Mouse (Mus musculus): ENCODE data around the gene Ttc39d. TPM values are rescaled to one million over a fixed set of nuclear protein-coding genes. Genes with fewer than 3 reads are reported as not detected.

Ttc39d gene
- total and polyA plus RNA-seq, 2 experiments from 2014 or later: 0.08 TPM; not detected in 1

DNA sequence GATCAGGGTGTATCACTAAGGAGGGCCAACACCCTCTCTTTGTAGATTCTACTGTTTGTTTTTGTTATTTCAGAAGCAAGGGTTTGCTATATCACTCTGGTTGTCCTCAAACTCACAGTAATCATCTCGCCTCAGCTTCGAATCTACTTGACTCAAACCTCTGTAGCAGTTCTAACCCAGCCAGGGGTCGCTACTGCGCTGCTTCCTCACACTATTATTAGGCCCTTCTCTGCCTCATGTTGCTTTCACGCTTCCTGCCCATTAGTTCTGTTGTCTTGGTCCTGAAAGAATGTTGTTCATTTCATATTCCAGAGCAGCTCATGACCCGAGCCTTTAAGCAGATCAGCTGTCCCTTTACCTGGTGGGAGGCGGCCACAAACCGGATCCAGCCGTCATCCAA lies 34.3 kb downstream of the Ttc39d start:
- Histone ChIP-seq H3K27me3 (ENCODE audit: control insufficient read depth, insufficient read depth, low read length) (no peaks in the 10 kb centered on the region), H3K36me3 (replicated peaks; ENCODE audit: control insufficient read depth, insufficient read depth, low read length) (peaks cover 81% of the 10 kb centered on the region), H3K9me3 (replicated peaks; ENCODE audit: control insufficient read depth, low read length) (no peaks in the 10 kb centered on the region), H3K4me3 (ENCODE audit: low read depth, low read length) (no peak overlapping the region), H3K9ac (replicated peaks; ENCODE audit: low read depth, low read length) (no peak overlapping the region), H3K27ac (ENCODE audit: low read depth) (no peak overlapping the region), H3K4me1 (ENCODE audit: control insufficient read depth, insufficient read depth) (no peaks in the 10 kb centered on the region), H3K4me2 (ENCODE audit: low read depth, low read length) (no peak overlapping the region)
- WGBS: 88% methylated on average over 9 of the region's 9 CpGs
- TF ChIP-seq EP300 (IDR thresholded peaks at IDR 0.05; ENCODE audit: low read depth): no peak
- ATAC-seq (ENCODE audit: insufficient read depth, low read depth): no peak
- DNase-seq (ENCODE audit: low spot score): no peak

DNA sequence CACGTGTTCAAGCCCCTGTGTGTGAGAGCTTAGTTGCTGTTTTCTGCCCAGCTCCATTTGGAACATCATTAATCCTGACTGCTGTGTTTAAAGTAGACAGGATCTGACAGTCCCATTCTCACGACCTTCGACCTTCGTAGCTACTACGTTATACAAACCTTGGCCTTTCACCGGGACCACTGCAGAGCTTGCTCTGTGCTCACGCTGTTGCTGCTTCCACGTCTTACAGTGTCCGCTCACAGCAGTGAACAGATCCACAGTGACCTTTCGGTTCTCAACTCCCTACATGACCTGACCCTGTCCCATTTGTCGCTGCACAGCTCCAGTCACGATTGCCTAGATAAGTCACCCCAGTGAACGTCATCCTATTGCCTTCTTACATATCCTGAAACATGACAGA lies 35.9 kb downstream of the Ttc39d start:
- 72% methylated on average over 13 of the region's 13 CpGs for WGBS
- ATAC-seq (ENCODE audit: insufficient read depth, low read depth) (no peak), DNase-seq (ENCODE audit: low spot score) (no peak)
- no peak overlapping the region for H3K4me2 ChIP-seq (ENCODE audit: low read depth, low read length)
- H3K4me3 ChIP-seq (ENCODE audit: low read depth, low read length): no peak overlapping the region
- H3K36me3 ChIP-seq (replicated peaks; ENCODE audit: control insufficient read depth, insufficient read depth, low read length): peaks cover 92% of the 10 kb centered on the region
- no peaks in the 10 kb centered on the region for H3K27me3 ChIP-seq (ENCODE audit: control insufficient read depth, insufficient read depth, low read length)
- no peaks in the 10 kb centered on the region for H3K9me3 ChIP-seq (replicated peaks; ENCODE audit: control insufficient read depth, low read length)
- H3K9ac ChIP-seq (replicated peaks; ENCODE audit: low read depth, low read length): no peak overlapping the region
- no peak for TF ChIP-seq EP300 (IDR thresholded peaks at IDR 0.05; ENCODE audit: low read depth)
- TF ChIP-seq CTCF (IDR thresholded peaks at IDR 0.05; ENCODE audit: low read depth): no peak
- H3K4me1 ChIP-seq (ENCODE audit: control insufficient read depth, insufficient read depth): no peaks in the 10 kb centered on the region
- no peak overlapping the region for H3K27ac ChIP-seq (ENCODE audit: low read depth)

DNA sequence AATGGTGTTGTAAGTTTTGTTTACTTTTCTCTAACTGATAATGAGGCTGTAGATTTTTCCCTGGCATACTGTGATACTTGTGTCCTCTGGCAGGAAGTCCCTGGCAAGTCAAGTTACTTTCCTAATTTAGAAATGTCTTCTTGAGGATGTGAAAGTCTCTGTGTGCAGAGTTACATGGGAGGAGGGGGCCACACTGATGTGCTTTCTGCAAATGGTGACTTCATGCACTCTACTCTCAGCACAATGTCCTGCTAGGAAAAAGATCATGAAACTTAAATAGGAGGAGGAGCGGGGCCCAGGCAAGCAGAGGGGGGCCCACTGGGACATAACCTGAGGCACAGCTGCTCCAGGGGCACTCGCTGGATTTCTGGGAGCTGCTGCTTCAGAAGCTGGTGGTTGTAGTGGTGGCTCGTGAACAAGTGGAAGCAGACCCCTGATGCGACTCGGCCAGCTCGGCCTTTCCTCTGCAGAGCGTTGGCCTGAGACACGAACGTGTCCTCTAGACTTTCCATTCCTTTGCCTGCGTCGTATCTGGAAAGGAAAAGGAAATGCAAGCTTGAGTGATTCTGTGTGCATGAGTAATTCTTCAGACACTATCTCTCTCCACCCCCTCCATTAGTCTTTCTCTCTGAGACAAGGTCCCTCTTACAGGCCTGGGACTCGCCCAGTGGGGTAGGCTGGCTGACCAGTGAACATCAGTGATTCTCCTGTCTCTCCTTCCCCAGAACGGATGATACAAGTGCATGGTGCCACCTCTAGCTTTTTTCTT lies 45.7 kb downstream of the Ttc39d start:
- TF ChIP-seq EP300 (IDR thresholded peaks at IDR 0.05; ENCODE audit: low read depth): no peak
- no peak for TF ChIP-seq CTCF (IDR thresholded peaks at IDR 0.05; ENCODE audit: low read depth)
- H3K4me2 ChIP-seq (ENCODE audit: low read depth, low read length): no peak overlapping the region
- H3K9ac ChIP-seq (replicated peaks; ENCODE audit: low read depth, low read length): no peak overlapping the region
- no peak overlapping the region for H3K4me3 ChIP-seq (ENCODE audit: low read depth, low read length)
- H3K27ac ChIP-seq (ENCODE audit: low read depth): peak overlapping the region; percentile 23
- ATAC-seq (ENCODE audit: insufficient read depth, low read depth): 0 out of 2 replicates have a peak, but pooled peaks have one; percentile 2
- WGBS: 56% methylated on average over 13 of the region's 13 CpGs
- no peaks in the 10 kb centered on the region for H3K27me3 ChIP-seq (ENCODE audit: control insufficient read depth, insufficient read depth, low read length)
- peak; percentile 43 for DNase-seq (ENCODE audit: low spot score)
- peaks cover 4% of the 10 kb centered on the region for H3K4me1 ChIP-seq (ENCODE audit: control insufficient read depth, insufficient read depth)
- H3K36me3 ChIP-seq (replicated peaks; ENCODE audit: control insufficient read depth, insufficient read depth, low read length): peaks cover 61% of the 10 kb centered on the region
- H3K9me3 ChIP-seq (replicated peaks; ENCODE audit: control insufficient read depth, low read length): no peaks in the 10 kb centered on the region

GRCm38 (mm10) chr17:80254421-80254820 lies 47.2 kb downstream of the Ttc39d start:
- Histone ChIP-seq H3K36me3 (replicated peaks; ENCODE audit: control insufficient read depth, insufficient read depth, low read length) (peaks cover 64% of the 10 kb centered on the region), H3K27ac (ENCODE audit: low read depth) (peak overlapping the region; percentile 82), H3K9ac (replicated peaks; ENCODE audit: low read depth, low read length) (no peak overlapping the region), H3K4me2 (ENCODE audit: low read depth, low read length) (no peak overlapping the region), H3K27me3 (ENCODE audit: control insufficient read depth, insufficient read depth, low read length) (no peaks in the 10 kb centered on the region), H3K4me1 (ENCODE audit: control insufficient read depth, insufficient read depth) (peaks cover 4% of the 10 kb centered on the region), H3K9me3 (replicated peaks; ENCODE audit: control insufficient read depth, low read length) (no peaks in the 10 kb centered on the region), H3K4me3 (ENCODE audit: low read depth, low read length) (no peak overlapping the region)
- TF ChIP-seq CTCF (IDR thresholded peaks at IDR 0.05; ENCODE audit: low read depth) (no peak), EP300 (IDR thresholded peaks at IDR 0.05; ENCODE audit: low read depth) (no peak)
- 97% methylated on average over 5 of the region's 5 CpGs for whole genome bisulfite sequencing
- DNase-seq (ENCODE audit: low spot score) (no peak), ATAC-seq (ENCODE audit: insufficient read depth, low read depth) (no peak)

GRCm38 (mm10) chr17:80255208-80255607 lies 47.9 kb downstream of the Ttc39d start:
- Histone ChIP-seq H3K4me2 (ENCODE audit: low read depth, low read length) (peak overlapping the region; percentile 40), H3K9ac (replicated peaks; ENCODE audit: low read depth, low read length) (no peak overlapping the region), H3K36me3 (replicated peaks; ENCODE audit: control insufficient read depth, insufficient read depth, low read length) (peaks cover 64% of the 10 kb centered on the region), H3K4me3 (ENCODE audit: low read depth, low read length) (no peak overlapping the region), H3K27ac (ENCODE audit: low read depth) (peak overlapping the region; percentile 82), H3K4me1 (ENCODE audit: control insufficient read depth, insufficient read depth) (peaks cover 4% of the 10 kb centered on the region), H3K27me3 (ENCODE audit: control insufficient read depth, insufficient read depth, low read length) (no peaks in the 10 kb centered on the region), H3K9me3 (replicated peaks; ENCODE audit: control insufficient read depth, low read length) (no peaks in the 10 kb centered on the region)
- DNase-seq (ENCODE audit: low spot score) (peak; percentile 90), ATAC-seq (ENCODE audit: insufficient read depth, low read depth) (peak; percentile 94)
- peak; percentile 66; the same call in 1 of the 2 replicates for TF ChIP-seq EP300 (IDR thresholded peaks at IDR 0.05; ENCODE audit: low read depth)
- no peak for TF ChIP-seq CTCF (IDR thresholded peaks at IDR 0.05; ENCODE audit: low read depth)
- 7% methylated on average over 13 of the region's 13 CpGs for WGBS

GRCm38 (mm10) chr17:80267065-80267464 lies 59.8 kb downstream of the Ttc39d start:
- DNase-seq (ENCODE audit: low spot score) (no peak), ATAC-seq (ENCODE audit: insufficient read depth, low read depth) (no peak)
- no peak overlapping the region for H3K4me3 ChIP-seq (ENCODE audit: low read depth, low read length)
- H3K36me3 ChIP-seq (replicated peaks; ENCODE audit: control insufficient read depth, insufficient read depth, low read length): peaks cover 75% of the 10 kb centered on the region
- H3K4me2 ChIP-seq (ENCODE audit: low read depth, low read length): no peak overlapping the region
- H3K27ac ChIP-seq (ENCODE audit: low read depth): no peak overlapping the region
- WGBS: 89% methylated on average over 4 of the region's 4 CpGs
- TF ChIP-seq CTCF (IDR thresholded peaks at IDR 0.05; ENCODE audit: low read depth): no peak
- H3K27me3 ChIP-seq (ENCODE audit: control insufficient read depth, insufficient read depth, low read length): no peaks in the 10 kb centered on the region
- H3K9ac ChIP-seq (replicated peaks; ENCODE audit: low read depth, low read length): no peak overlapping the region
- no peaks in the 10 kb centered on the region for H3K4me1 ChIP-seq (ENCODE audit: control insufficient read depth, insufficient read depth)
- H3K9me3 ChIP-seq (replicated peaks; ENCODE audit: control insufficient read depth, low read length): no peaks in the 10 kb centered on the region

Other genes with a start within 250 kb of the Ttc39d start
- gene Hnrnpll, start 145.1 kb upstream of the Ttc39d start, total RNA-seq (2014; rRNA removed; ENCODE audit: low replicate concordance): 36.8 and 37.5 TPM in 2 replicates
- gene Hnrnpll, start 145.1 kb upstream of the Ttc39d start, polyA plus RNA-seq (2015; fragmentation: Nextera tagmentation; extraction: Ambion mirVana): 19.0 TPM in 2 replicates
- gene Galm, start 80.0 kb upstream of the Ttc39d start, total RNA-seq (2014; rRNA removed; ENCODE audit: low replicate concordance): 15.4 and 19.7 TPM in 2 replicates
- 9.6 and 10.7 TPM in 2 replicates for gene Galm, start 80.0 kb upstream of the Ttc39d start, polyA plus RNA-seq (2015; fragmentation: Nextera tagmentation; extraction: Ambion mirVana)
- 84.3 and 86.2 TPM in 2 replicates for gene Srsf7, start 153 bp upstream of the Ttc39d start, total RNA-seq (2014; rRNA removed; ENCODE audit: low replicate concordance)
- gene Srsf7, start 153 bp upstream of the Ttc39d start, polyA plus RNA-seq (2015; fragmentation: Nextera tagmentation; extraction: Ambion mirVana): 151 and 154 TPM in 2 replicates
- 0.54 and 4.7 TPM in 2 replicates for gene Gemin6, start 17.0 kb downstream of the Ttc39d start, total RNA-seq (2014; rRNA removed; ENCODE audit: low replicate concordance)
- gene Gemin6, start 17.0 kb downstream of the Ttc39d start, polyA plus RNA-seq (2015; fragmentation: Nextera tagmentation; extraction: Ambion mirVana): 13.3 and 14.6 TPM in 2 replicates
- 3.9 and 11.7 TPM in 2 replicates for gene Morn2, start 82.7 kb downstream of the Ttc39d start, total RNA-seq (2014; rRNA removed; ENCODE audit: low replicate concordance)
- gene Morn2, start 82.7 kb downstream of the Ttc39d start, polyA plus RNA-seq (2015; fragmentation: Nextera tagmentation; extraction: Ambion mirVana): 20.4 and 20.6 TPM in 2 replicates
- gene Dhx57, start 83.0 kb downstream of the Ttc39d start, total RNA-seq (2014; rRNA removed; ENCODE audit: low replicate concordance): 3.7 and 7.7 TPM in 2 replicates
- 2.9 and 3.0 TPM in 2 replicates for gene Dhx57, start 83.0 kb downstream of the Ttc39d start, polyA plus RNA-seq (2015; fragmentation: Nextera tagmentation; extraction: Ambion mirVana)
- not detected in 2 replicates for gene Arhgef33, start 99.9 kb downstream of the Ttc39d start, total RNA-seq (2014; rRNA removed; ENCODE audit: low replicate concordance)
- gene Arhgef33, start 99.9 kb downstream of the Ttc39d start, polyA plus RNA-seq (2015; fragmentation: Nextera tagmentation; extraction: Ambion mirVana): 0.86 and 2.0 TPM in 2 replicates
- gene Gm10190, start 166.1 kb downstream of the Ttc39d start, total RNA-seq (2014; rRNA removed; ENCODE audit: low replicate concordance): not detected in 2 replicates
- gene Gm10190, start 166.1 kb downstream of the Ttc39d start, polyA plus RNA-seq (2015; fragmentation: Nextera tagmentation; extraction: Ambion mirVana): 0.90 and 1.1 TPM in 2 replicates